Mouse (Mus musculus) limb, embryonic 11.5 days (tissue): ENCODE data around the gene Retnlb. TPM values are rescaled to one million over a fixed set of nuclear protein-coding genes. Genes with fewer than 3 reads are reported as not detected.

ENCODE experiments used
- ATAC-seq: fragments of 200-750 bp; cut with Nextera tagmentation; 2 replicates; pipeline ENCODE4 v1.8.0; 2017; ENCODE audit warnings: low read depth; ENCODE audit not compliant: insufficient number of reproducible peaks, low FRiP score, low TSS enrichment
- DNase-seq: peaks from one replicate; pipeline ENCODE4 v3.0.0-alpha.2; 2015; ENCODE audit warnings: low spot score
- H3K27ac ChIP-seq: fragments of 300-500 bp; sonication (generic); replicated peaks from 2 replicates; pipeline ENCODE4 v1.5.1; 2014; ENCODE audit warnings: low read depth, mild to moderate bottlenecking, low read length
- H3K27me3 ChIP-seq: fragments of 300-500 bp; sonication (generic); 2 replicates; pipeline ENCODE4 v1.6.1; 2014; ENCODE audit warnings: mild to moderate bottlenecking, low read length, mixed read lengths; ENCODE audit not compliant: control insufficient read depth, insufficient read depth
- H3K36me3 ChIP-seq: fragments of 300-500 bp; sonication (generic); 2 replicates; pipeline ENCODE4 v1.6.1; 2014; ENCODE audit warnings: mild to moderate bottlenecking, low read length, moderate library complexity, mixed read lengths; ENCODE audit not compliant: control insufficient read depth, insufficient read depth
- H3K4me1 ChIP-seq: fragments of 300-500 bp; sonication (generic); 2 replicates; pipeline ENCODE4 v1.6.1; 2014; ENCODE audit warnings: low read length, mixed read lengths; ENCODE audit not compliant: control insufficient read depth, insufficient read depth
- H3K4me2 ChIP-seq: fragments of 300-500 bp; sonication (generic); 2 replicates; pipeline ENCODE4 v1.6.1; 2014; ENCODE audit warnings: low read depth, mild to moderate bottlenecking, moderate library complexity; ENCODE audit not compliant: severe bottlenecking
- H3K4me3 ChIP-seq: fragments of 300-500 bp; sonication (generic); 2 replicates; pipeline ENCODE4 v1.5.1; 2014; ENCODE audit warnings: low read depth, low read length
- H3K9ac ChIP-seq: fragments of 300-500 bp; sonication (generic); 2 replicates; pipeline ENCODE4 v1.6.1; 2014; ENCODE audit warnings: mild to moderate bottlenecking, low read length
- H3K9me3 ChIP-seq: fragments of 300-500 bp; sonication (generic); 2 replicates; pipeline ENCODE4 v1.6.1; 2016; ENCODE audit warnings: low read length; ENCODE audit not compliant: control insufficient read depth
- WGBS: fragments of 180-500 bp; shearing (Covaris S2); extraction: QIAGEN DNeasy Blood & Tissue Kit; methylation state at CpG from one replicate; pipeline ENCODE4 v1.1.7; 2014; 5-methylcytosine and 5-hydroxymethylcytosine counted together
- polyA plus RNA-seq: library from polyadenylated mRNA; unstranded; fragments of >200 nt; fragmentation: Nextera tagmentation; extraction: Ambion mirVana; gene quantifications from 2 replicates; pipeline ENCODE4 v1.2.1, GENCODE M21; 2014

The Retnlb gene
- polyA plus RNA-seq, 1 experiment from 2014 or later: not detected

- H3K4me1 ChIP-seq: no peaks in the 10 kb centered on the region
- H3K9me3 ChIP-seq: no peaks in the 10 kb centered on the region
- no peaks in the 10 kb centered on the region for H3K27me3 ChIP-seq
- no peak overlapping the region for H3K4me2 ChIP-seq
- no peak for DNase-seq
- H3K27ac ChIP-seq: no peak overlapping the region
- no peak for ATAC-seq
- H3K9ac ChIP-seq: no peak overlapping the region
- H3K36me3 ChIP-seq: no peaks in the 10 kb centered on the region
- no peak overlapping the region for H3K4me3 ChIP-seq
- 80% methylated on average over 1 of the region's 1 CpGs for whole genome bisulfite sequencing
Observed at GRCm38 (mm10) chr16:48805412-48805811, 11.2 kb upstream of the Retnlb start.

- no peaks in the 10 kb centered on the region for H3K4me1 ChIP-seq
- no peak for ATAC-seq
- no peak for DNase-seq
- 85% methylated on average over 1 of the region's 1 CpGs for WGBS
- H3K9ac ChIP-seq: no peak overlapping the region
- H3K9me3 ChIP-seq: no peaks in the 10 kb centered on the region
- no peak overlapping the region for H3K4me2 ChIP-seq
- no peaks in the 10 kb centered on the region for H3K36me3 ChIP-seq
- no peak overlapping the region for H3K4me3 ChIP-seq
- H3K27me3 ChIP-seq: no peaks in the 10 kb centered on the region
- no peak overlapping the region for H3K27ac ChIP-seq
Observed at GRCm38 (mm10) chr16:48806521-48806920, 10.1 kb upstream of the Retnlb start.

DNA sequence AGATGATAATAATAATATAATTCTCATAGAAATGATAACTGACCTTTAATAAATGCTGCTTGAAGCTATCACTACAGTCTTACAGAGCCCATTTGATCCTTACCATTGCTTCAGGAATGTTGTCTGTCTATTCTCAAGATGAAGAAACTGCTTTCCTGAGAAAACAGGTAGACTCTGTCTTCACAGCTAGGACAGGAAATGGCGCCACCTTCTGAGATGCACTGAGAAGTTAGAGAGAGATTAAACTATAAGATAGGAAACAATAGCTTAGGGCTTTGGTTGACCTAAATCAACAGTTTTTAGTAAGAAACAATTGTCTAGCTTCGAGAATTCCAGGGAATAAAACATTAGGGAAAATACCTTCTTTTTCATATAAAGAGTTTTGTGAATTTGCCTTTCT, 7.3 kb upstream of the Retnlb start:
- Histone ChIP-seq H3K4me1 (no peaks in the 10 kb centered on the region), H3K36me3 (no peaks in the 10 kb centered on the region), H3K9ac (no peak overlapping the region), H3K4me3 (no peak overlapping the region), H3K4me2 (no peak overlapping the region), H3K27me3 (no peaks in the 10 kb centered on the region), H3K9me3 (no peaks in the 10 kb centered on the region), H3K27ac (no peak overlapping the region)
- DNase-seq: no peak
- no peak for ATAC-seq
- 52% methylated on average over 2 of the region's 2 CpGs for WGBS

DNA sequence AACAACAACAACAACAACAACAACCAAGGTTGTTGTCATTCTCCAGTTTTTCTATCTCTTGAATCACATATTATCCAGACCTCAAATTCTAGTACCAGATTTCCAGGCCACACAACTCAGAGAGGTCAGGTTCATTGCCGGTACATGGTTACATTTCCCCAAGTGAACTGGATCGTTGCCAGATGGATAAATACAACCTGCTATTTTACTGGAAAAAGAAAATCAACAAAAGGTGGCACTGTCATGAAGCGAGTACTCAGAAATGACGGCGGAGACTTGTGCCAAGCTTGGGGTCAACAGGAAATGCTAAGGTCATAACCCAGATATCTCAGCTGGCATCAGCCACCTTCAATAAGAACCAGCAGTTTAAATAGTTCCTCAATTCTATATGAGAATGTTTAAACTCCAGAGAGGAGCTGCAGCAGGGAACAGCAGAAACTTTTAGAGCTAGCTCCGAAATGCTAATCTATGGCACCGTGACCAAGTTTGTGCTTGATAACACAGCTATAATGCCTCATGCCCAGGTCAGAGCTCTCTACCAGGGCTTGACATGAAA, 4.7 kb upstream of the Retnlb start:
- DNase-seq (no peak), ATAC-seq (no peak)
- Histone ChIP-seq H3K9me3 (no peaks in the 10 kb centered on the region), H3K27ac (no peak overlapping the region), H3K4me3 (no peak overlapping the region), H3K4me1 (no peaks in the 10 kb centered on the region), H3K4me2 (no peak overlapping the region), H3K27me3 (no peaks in the 10 kb centered on the region), H3K36me3 (no peaks in the 10 kb centered on the region), H3K9ac (no peak overlapping the region)
- WGBS: 80% methylated on average over 7 of the region's 7 CpGs

DNA sequence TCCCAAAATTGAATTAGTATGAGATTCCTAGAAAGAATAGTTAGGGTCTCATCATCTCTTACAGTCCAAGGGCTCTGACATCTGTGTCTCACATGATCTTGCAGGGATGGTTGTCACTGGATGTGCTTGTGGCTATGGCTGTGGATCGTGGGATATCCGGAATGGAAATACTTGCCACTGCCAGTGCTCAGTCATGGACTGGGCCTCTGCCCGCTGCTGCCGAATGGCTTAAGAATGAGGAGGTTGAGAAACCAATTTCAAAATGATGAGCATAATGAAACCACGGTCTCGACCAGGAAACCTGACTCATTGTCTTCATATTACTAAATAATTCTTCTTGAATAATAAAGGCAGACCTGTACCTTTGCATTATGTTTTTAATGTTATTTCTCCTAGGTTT, 1.9 kb downstream of the Retnlb start:
- Histone ChIP-seq H3K27ac (no peak overlapping the region), H3K4me3 (no peak overlapping the region), H3K9ac (no peak overlapping the region), H3K9me3 (no peaks in the 10 kb centered on the region), H3K4me1 (no peaks in the 10 kb centered on the region), H3K36me3 (no peaks in the 10 kb centered on the region), H3K4me2 (no peak overlapping the region), H3K27me3 (no peaks in the 10 kb centered on the region)
- WGBS: 89% methylated on average over 6 of the region's 6 CpGs
- DNase-seq: no peak
- no peak for ATAC-seq

DNA sequence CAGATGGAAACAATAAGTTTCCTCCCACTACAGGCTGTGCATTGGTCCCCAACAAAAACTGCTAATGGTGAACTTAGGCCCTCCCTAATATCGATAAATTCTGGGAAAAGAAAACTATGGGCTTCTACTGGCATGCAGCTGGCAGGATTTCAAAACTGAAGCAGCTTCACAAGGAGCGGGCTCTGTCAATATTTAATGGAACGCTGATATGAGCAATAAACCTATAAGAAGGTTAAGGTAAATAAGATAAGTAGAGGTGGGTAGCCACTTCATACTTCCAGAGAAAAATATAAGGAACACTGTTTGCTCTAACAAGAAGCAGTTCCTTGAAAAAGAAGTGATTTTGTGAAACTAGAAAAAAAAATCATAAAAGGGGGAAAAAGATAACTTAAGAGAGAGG, 9.8 kb downstream of the Retnlb start:
- 88% methylated on average over 3 of the region's 3 CpGs for WGBS
- H3K36me3 ChIP-seq: no peaks in the 10 kb centered on the region
- H3K9me3 ChIP-seq: no peaks in the 10 kb centered on the region
- no peak overlapping the region for H3K4me2 ChIP-seq
- H3K27ac ChIP-seq: no peak overlapping the region
- no peak for DNase-seq
- H3K9ac ChIP-seq: no peak overlapping the region
- no peak for ATAC-seq
- no peak overlapping the region for H3K4me3 ChIP-seq
- no peaks in the 10 kb centered on the region for H3K4me1 ChIP-seq
- H3K27me3 ChIP-seq: no peaks in the 10 kb centered on the region

- Histone ChIP-seq H3K4me1 (no peaks in the 10 kb centered on the region), H3K9me3 (no peaks in the 10 kb centered on the region), H3K27ac (no peak overlapping the region), H3K36me3 (no peaks in the 10 kb centered on the region), H3K4me3 (no peak overlapping the region), H3K9ac (no peak overlapping the region), H3K27me3 (no peaks in the 10 kb centered on the region), H3K4me2 (no peak overlapping the region)
- DNase-seq: no peak
- WGBS: 69% methylated on average over 1 of the region's 1 CpGs
- no peak for ATAC-seq
Observed at GRCm38 (mm10) chr16:48827625-48828024, 11.0 kb downstream of the Retnlb start.

DNA sequence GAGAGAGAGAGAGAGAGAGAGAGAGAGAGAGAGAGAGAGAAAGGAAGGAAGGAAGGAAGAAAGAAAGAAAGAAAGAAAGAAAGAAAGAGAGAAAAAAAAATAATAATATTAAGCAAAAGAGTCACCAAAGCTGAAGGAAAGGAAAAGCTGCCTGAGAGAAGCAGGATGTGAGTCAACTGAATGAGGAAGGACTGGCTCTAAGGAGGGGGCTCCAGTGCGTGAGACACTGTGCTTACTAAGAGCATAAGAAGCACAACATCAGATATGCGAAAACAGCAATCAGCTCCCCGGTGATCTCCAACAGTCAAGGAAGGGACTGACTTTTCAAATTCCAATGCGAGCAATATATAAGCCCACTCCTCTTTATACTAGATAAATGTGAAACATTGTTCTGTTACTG, 12.4 kb downstream of the Retnlb start:
- no peak overlapping the region for H3K4me3 ChIP-seq
- H3K4me1 ChIP-seq: no peaks in the 10 kb centered on the region
- no peaks in the 10 kb centered on the region for H3K9me3 ChIP-seq
- H3K27ac ChIP-seq: no peak overlapping the region
- H3K4me2 ChIP-seq: no peak overlapping the region
- H3K9ac ChIP-seq: no peak overlapping the region
- WGBS: 88% methylated on average over 4 of the region's 4 CpGs
- DNase-seq (no peak), ATAC-seq (no peak)
- no peaks in the 10 kb centered on the region for H3K36me3 ChIP-seq
- H3K27me3 ChIP-seq: no peaks in the 10 kb centered on the region

GRCm38 (mm10) chr16:48832055-48832454, 15.4 kb downstream of the Retnlb start:
- Histone ChIP-seq H3K27me3 (no peaks in the 10 kb centered on the region), H3K9me3 (no peaks in the 10 kb centered on the region), H3K4me1 (no peaks in the 10 kb centered on the region), H3K4me2 (no peak overlapping the region), H3K4me3 (no peak overlapping the region), H3K9ac (no peak overlapping the region), H3K36me3 (no peaks in the 10 kb centered on the region), H3K27ac (no peak overlapping the region)
- ATAC-seq (no peak), DNase-seq (no peak)
- 68% methylated on average over 8 of the region's 8 CpGs for WGBS
